Mouse (Mus musculus): ENCODE results near the gene Vmn1r21. TPM values are rescaled to one million over a fixed set of nuclear protein-coding genes. Genes with fewer than 3 reads are reported as not detected.
"Not testable (repeated sequence)": the region's sequence is repeated elsewhere in the genome, so short reads cannot be mapped to it uniquely, and the experiment has no call there.

Vmn1r21 gene
- not detected in 2 replicates for polyA plus RNA-seq (2015; fragmentation: Nextera tagmentation; extraction: Ambion mirVana)

DNA sequence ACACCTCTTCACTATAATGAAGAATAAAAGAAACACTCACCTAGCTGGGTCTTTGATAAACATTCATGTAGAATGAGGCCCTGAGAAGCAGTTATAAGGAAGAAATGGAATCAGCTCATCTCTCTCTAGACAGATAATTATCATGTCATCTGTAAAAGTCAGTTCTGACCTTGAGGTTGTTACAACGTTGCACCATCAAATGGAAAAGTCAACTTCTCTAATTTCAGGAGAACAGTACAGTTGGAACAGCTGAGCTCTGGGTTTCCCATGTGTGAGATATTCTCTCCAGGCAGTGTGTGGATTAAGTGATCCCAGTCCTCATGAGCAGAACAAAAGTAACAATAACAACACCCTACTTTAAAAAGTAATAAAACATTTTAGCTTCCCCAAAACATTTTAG lies at the start of gene Vmn1r21:
Vmn1r21 (minus strand) TSS at position 58 of the 400 bp plus-strand sequence.
- Histone ChIP-seq H3K36me3 (ENCODE audit: insufficient read depth, low read length) (no peaks in the 10 kb centered on the region), H3K4me3 (ENCODE audit: low read depth, low read length) (no peak within 1 kb of the TSS), H3K9me3 (ENCODE audit: low read length) (no peaks in the 10 kb centered on the region), H3K4me2 (replicated peaks; ENCODE audit: low read depth, low read length) (no peak within 1 kb of the TSS), H3K27me3 (replicated peaks; ENCODE audit: insufficient read depth, low read length) (no peaks in the 10 kb centered on the region), H3K27ac (ENCODE audit: low read length) (no peak within 1 kb of the TSS), H3K9ac (replicated peaks; ENCODE audit: low read depth) (no peak within 1 kb of the TSS), H3K4me1 (ENCODE audit: insufficient read depth, low read depth, low read length) (no peaks in the 10 kb centered on the region)
- ATAC-seq: no peak
- TF ChIP-seq CTCF (IDR thresholded peaks at IDR 0.05) (no peak), EP300 (IDR thresholded peaks at IDR 0.05) (no peak)
- WGBS: 31% methylated on average over 1 of the region's 1 CpGs
- no peak for DNase-seq (ENCODE audit: low spot score)

DNA sequence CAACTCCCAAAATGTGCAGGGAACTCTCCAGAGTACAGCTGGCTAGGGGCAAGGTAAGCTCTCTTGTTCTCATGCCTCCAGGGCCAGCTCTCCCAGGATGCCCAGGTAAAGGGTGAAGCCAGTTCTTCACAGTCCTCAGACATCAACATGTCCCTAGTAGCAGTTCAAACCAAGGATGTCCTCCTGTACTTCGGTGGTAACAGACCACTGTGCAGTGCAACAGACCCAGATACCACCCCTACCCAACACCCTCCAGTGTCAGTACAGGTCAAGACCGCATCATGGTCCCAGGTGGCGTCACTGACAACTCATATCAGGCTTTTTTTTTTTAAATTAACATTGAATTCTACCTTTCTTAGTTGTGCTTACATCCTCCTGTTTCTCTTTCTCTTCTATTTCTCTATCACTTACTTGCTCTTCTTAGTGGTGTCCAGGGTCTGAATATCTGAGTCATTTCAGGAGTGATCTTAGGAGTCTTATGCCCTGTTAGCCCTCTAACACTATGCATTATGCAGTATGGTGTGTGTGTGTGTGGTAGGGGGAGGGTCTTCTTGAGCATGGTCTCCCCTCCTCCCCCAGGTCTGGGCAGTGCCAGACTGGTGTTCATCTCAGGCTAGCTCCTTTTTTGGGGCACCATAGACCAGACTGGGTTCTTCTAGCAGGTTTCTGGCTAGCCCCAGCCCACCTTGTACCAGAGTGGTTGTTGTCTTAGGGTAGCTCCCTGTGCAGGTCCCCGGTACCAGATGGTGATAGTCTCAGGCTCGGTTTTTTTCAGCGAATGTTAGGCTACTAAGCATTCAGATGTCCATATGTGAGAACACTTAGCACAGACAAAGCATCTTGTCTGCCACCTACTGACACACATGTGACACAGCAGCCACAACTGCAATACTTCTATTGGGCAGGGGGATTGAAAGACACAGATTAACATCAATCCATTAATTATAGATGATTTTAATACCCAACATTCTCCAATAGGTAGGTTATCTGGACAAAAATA lies 9.2 kb upstream of the Vmn1r21 start:
- Histone ChIP-seq H3K4me1 (ENCODE audit: insufficient read depth, low read depth, low read length) (no peaks in the 10 kb centered on the region), H3K27ac (ENCODE audit: low read length) (no peak overlapping the region), H3K36me3 (ENCODE audit: insufficient read depth, low read length) (no peaks in the 10 kb centered on the region), H3K27me3 (replicated peaks; ENCODE audit: insufficient read depth, low read length) (no peaks in the 10 kb centered on the region), H3K4me2 (replicated peaks; ENCODE audit: low read depth, low read length) (no peak overlapping the region), H3K9me3 (ENCODE audit: low read length) (no peaks in the 10 kb centered on the region), H3K9ac (replicated peaks; ENCODE audit: low read depth) (no peak overlapping the region), H3K4me3 (ENCODE audit: low read depth, low read length) (no peak overlapping the region)
- DNase-seq (ENCODE audit: low spot score) (peak; percentile 67), ATAC-seq (peak; percentile 52)
- WGBS: 53% methylated on average over 6 of the region's 6 CpGs
- TF ChIP-seq EP300 (IDR thresholded peaks at IDR 0.05) (no peak), CTCF (IDR thresholded peaks at IDR 0.05) (peak; percentile 91)

DNA sequence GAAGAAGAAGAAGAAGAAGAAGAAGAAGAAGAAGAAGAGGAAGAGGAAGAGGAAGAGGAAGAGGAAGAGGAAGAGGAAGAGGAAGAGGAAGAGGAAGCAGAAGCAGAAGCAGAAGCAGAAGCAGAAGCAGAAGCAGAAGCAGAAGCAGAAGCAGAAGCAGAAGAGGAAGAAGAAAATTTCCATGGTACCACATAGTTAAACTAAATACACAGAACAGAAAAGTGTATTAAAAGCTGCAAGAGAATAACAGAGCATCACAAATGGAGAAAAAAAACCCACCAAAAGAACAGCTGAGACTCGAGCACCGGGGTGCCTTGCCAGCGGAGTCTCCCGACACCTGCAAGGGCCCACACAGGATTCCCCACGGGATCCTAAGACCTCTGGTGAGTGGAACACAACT lies 1.0 kb upstream of the Vmn1r21 start:
- ATAC-seq; H3K9me3 ChIP-seq (ENCODE audit: low read length); H3K4me3 ChIP-seq (ENCODE audit: low read depth, low read length); H3K4me1 ChIP-seq (ENCODE audit: insufficient read depth, low read depth, low read length); H3K4me2 ChIP-seq (replicated peaks; ENCODE audit: low read depth, low read length); DNase-seq (ENCODE audit: low spot score); H3K9ac ChIP-seq (replicated peaks; ENCODE audit: low read depth); H3K27me3 ChIP-seq (replicated peaks; ENCODE audit: insufficient read depth, low read length); H3K36me3 ChIP-seq (ENCODE audit: insufficient read depth, low read length); H3K27ac ChIP-seq (ENCODE audit: low read length): not testable (repeated sequence)
- 85% methylated on average over 5 of the region's 5 CpGs for WGBS

DNA sequence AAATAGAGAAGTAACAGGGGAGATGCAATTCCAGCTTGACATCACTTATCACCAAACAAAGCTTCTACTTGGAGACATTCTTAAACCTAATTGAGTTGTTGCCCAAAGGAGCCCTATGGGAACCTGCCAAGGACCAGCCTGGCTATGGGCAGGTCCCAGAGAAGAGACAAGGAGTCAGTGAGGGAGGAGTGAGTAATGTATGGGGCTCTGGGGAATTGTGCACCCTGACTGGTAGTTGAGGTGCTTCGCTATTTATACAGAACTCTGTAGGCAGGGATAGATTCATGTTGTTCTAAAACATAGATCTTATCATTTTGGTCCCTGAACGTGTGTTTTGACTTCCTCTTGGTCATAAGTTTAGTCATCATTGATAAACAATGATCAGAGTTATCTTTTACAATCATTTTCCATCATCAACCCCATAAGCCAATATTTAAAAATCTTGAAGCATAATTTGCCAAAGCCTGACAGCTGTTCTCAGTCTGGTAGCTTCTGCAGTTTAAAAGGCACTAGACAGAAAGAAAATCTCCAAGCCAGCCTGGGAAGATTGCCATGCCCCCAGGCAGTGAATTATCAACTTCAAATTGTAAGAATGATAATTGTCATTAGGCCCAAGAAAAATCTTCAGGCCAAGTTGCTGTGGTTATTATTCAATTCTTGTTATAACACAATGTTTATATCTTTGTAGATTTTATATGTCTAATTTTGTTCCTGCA lies 10.3 kb downstream of the Vmn1r21 start:
- ATAC-seq (no peak), DNase-seq (ENCODE audit: low spot score) (no peak)
- no peak overlapping the region for H3K4me3 ChIP-seq (ENCODE audit: low read depth, low read length)
- H3K9ac ChIP-seq (replicated peaks; ENCODE audit: low read depth): no peak overlapping the region
- H3K27me3 ChIP-seq (replicated peaks; ENCODE audit: insufficient read depth, low read length): no peaks in the 10 kb centered on the region
- no peak overlapping the region for H3K4me2 ChIP-seq (replicated peaks; ENCODE audit: low read depth, low read length)
- H3K9me3 ChIP-seq (ENCODE audit: low read length): no peaks in the 10 kb centered on the region
- no peaks in the 10 kb centered on the region for H3K4me1 ChIP-seq (ENCODE audit: insufficient read depth, low read depth, low read length)
- no peak for TF ChIP-seq EP300 (IDR thresholded peaks at IDR 0.05)
- no peak for TF ChIP-seq CTCF (IDR thresholded peaks at IDR 0.05)
- 59% methylated on average over 2 of the region's 2 CpGs for WGBS
- H3K36me3 ChIP-seq (ENCODE audit: insufficient read depth, low read length): no peaks in the 10 kb centered on the region
- no peak overlapping the region for H3K27ac ChIP-seq (ENCODE audit: low read length)

DNA sequence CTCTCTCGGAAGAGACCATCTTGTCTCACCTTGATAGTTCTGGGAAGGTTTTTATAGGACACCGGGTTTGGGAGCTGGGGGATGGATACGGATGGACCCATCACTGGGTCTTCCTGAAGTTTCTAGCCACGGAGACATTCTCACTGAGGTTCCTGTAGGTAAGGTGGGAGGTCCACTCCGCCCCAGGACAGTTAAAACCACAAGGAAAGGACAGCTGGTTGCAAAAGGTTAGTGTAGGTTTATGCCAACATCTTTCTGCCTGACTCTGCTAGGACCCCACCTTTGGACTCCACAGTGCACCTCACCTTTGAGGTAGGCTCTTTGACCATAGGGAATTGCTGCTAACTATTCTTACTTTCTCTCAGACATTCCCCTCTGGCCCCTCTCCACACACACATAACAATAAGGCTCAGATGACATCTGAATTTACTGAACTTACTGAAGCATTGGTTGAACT lies 24.9 kb downstream of the Vmn1r21 start:
- ATAC-seq: 0 out of 2 replicates have a peak, but pooled peaks have one; percentile 4
- Histone ChIP-seq H3K27ac (ENCODE audit: low read length) (peak overlapping the region; percentile 82; the same call in 1 of the 2 replicates), H3K4me3 (ENCODE audit: low read depth, low read length) (peak overlapping the region; percentile 87), H3K4me2 (replicated peaks; ENCODE audit: low read depth, low read length) (peak overlapping the region; percentile 83), H3K4me1 (ENCODE audit: insufficient read depth, low read depth, low read length) (no peaks in the 10 kb centered on the region), H3K9me3 (ENCODE audit: low read length) (no peaks in the 10 kb centered on the region), H3K27me3 (replicated peaks; ENCODE audit: insufficient read depth, low read length) (no peaks in the 10 kb centered on the region), H3K9ac (replicated peaks; ENCODE audit: low read depth) (peak overlapping the region; percentile 88; the same call in 1 of the 2 replicates), H3K36me3 (ENCODE audit: insufficient read depth, low read length) (no peaks in the 10 kb centered on the region)
- WGBS: 3% methylated on average over 5 of the region's 5 CpGs
- no peak for TF ChIP-seq EP300 (IDR thresholded peaks at IDR 0.05)
- no peak for TF ChIP-seq CTCF (IDR thresholded peaks at IDR 0.05)
- DNase-seq (ENCODE audit: low spot score): no peak

Measured in lung, postnatal 0 days (tissue).